Mouse (Mus musculus): Measurements from ENCODE around the gene Gngt1.

GRCm38 (mm10) chr6:4000716-4001115 is 7.1 kb downstream of the Gngt1 start:
- no peak for TF ChIP-seq POLR2A (IDR thresholded peaks at IDR 0.05; ENCODE audit: low read depth, low read length)
- TF ChIP-seq CTCF (IDR thresholded peaks at IDR 0.05; ENCODE audit: borderline replicate concordance, insufficient read depth, low read length) = no peak

All from embryonic fibroblast, embryonic 13.5 days (primary cell).